Mouse (Mus musculus): ENCODE results near the gene Chrna1. TPM values are rescaled to one million over a fixed set of nuclear protein-coding genes. Genes with fewer than 3 reads are reported as not detected.

Chrna1 gene
- not detected in 2 replicates for polyA plus RNA-seq (2012; ENCODE audit: insufficient read depth, insufficient read length, missing spikeins)

- H3K4me3 ChIP-seq (ENCODE audit: insufficient read depth, low read length), result no peak within 1 kb of the TSS
- TF ChIP-seq POLR2A (IDR thresholded peaks at IDR 0.05; ENCODE audit: borderline replicate concordance, low read depth, low read length) (no peak), CTCF (IDR thresholded peaks at IDR 0.05; ENCODE audit: low read depth, low read length) (no peak)
- no peak within 1 kb of the TSS for H3K27ac ChIP-seq (ENCODE audit: insufficient read depth, low read depth, low read length)
- no peaks in the 10 kb centered on the region; the same call in 1 of the 2 replicates for H3K4me1 ChIP-seq (ENCODE audit: control insufficient read depth, insufficient read depth, low read length)
These were observed at the start of gene Chrna1 for GRCm38 (mm10) chr2:73580166-73580565. Gene Chrna1, minus strand, starts transcription at chr2:73580338.

- no peak overlapping the region for H3K27ac ChIP-seq (ENCODE audit: insufficient read depth, low read depth, low read length)
- H3K4me3 ChIP-seq (ENCODE audit: insufficient read depth, low read length), result no peak overlapping the region
- H3K4me1 ChIP-seq (ENCODE audit: control insufficient read depth, insufficient read depth, low read length), result no peaks in the 10 kb centered on the region
- no peak for TF ChIP-seq POLR2A (IDR thresholded peaks at IDR 0.05; ENCODE audit: borderline replicate concordance, low read depth, low read length)
- TF ChIP-seq CTCF (IDR thresholded peaks at IDR 0.05; ENCODE audit: low read depth, low read length), result no peak
These were observed 38.4 kb upstream of the Chrna1 start for GRCm38 (mm10) chr2:73618486-73619052.

GRCm38 (mm10) chr2:73616434-73617057 lies 36.4 kb upstream of the Chrna1 start:
- no peak for TF ChIP-seq POLR2A (IDR thresholded peaks at IDR 0.05; ENCODE audit: borderline replicate concordance, low read depth, low read length)
- TF ChIP-seq CTCF (IDR thresholded peaks at IDR 0.05; ENCODE audit: low read depth, low read length), result no peak
- no peak overlapping the region for H3K27ac ChIP-seq (ENCODE audit: insufficient read depth, low read depth, low read length)

GRCm38 (mm10) chr2:73615456-73615855 lies 35.3 kb upstream of the Chrna1 start:
- H3K4me3 ChIP-seq (ENCODE audit: insufficient read depth, low read length), result no peak overlapping the region
- no peak for TF ChIP-seq CTCF (IDR thresholded peaks at IDR 0.05; ENCODE audit: low read depth, low read length)
- TF ChIP-seq POLR2A (IDR thresholded peaks at IDR 0.05; ENCODE audit: borderline replicate concordance, low read depth, low read length), result no peak
- no peaks in the 10 kb centered on the region for H3K4me1 ChIP-seq (ENCODE audit: control insufficient read depth, insufficient read depth, low read length)
- no peak overlapping the region for H3K27ac ChIP-seq (ENCODE audit: insufficient read depth, low read depth, low read length)

More at GRCm38 (mm10) chr2:73616434-73617057, 36.4 kb upstream of the Chrna1 start:
- Histone ChIP-seq H3K4me1 (ENCODE audit: control insufficient read depth, insufficient read depth, low read length) (no peaks in the 10 kb centered on the region), H3K4me3 (ENCODE audit: insufficient read depth, low read length) (no peak overlapping the region)

- no peak for TF ChIP-seq CTCF (IDR thresholded peaks at IDR 0.05; ENCODE audit: low read depth, low read length)
- TF ChIP-seq POLR2A (IDR thresholded peaks at IDR 0.05; ENCODE audit: borderline replicate concordance, low read depth, low read length), result no peak
- no peaks in the 10 kb centered on the region for H3K4me1 ChIP-seq (ENCODE audit: control insufficient read depth, insufficient read depth, low read length)
- H3K4me3 ChIP-seq (ENCODE audit: insufficient read depth, low read length), result no peak overlapping the region
- no peak overlapping the region for H3K27ac ChIP-seq (ENCODE audit: insufficient read depth, low read depth, low read length)
These were observed 34.2 kb upstream of the Chrna1 start for GRCm38 (mm10) chr2:73614303-73614702.

GRCm38 (mm10) chr2:73612941-73613340 lies 32.8 kb upstream of the Chrna1 start:
- TF ChIP-seq CTCF (IDR thresholded peaks at IDR 0.05; ENCODE audit: low read depth, low read length) (no peak), POLR2A (IDR thresholded peaks at IDR 0.05; ENCODE audit: borderline replicate concordance, low read depth, low read length) (no peak)
- Histone ChIP-seq H3K4me3 (ENCODE audit: insufficient read depth, low read length) (no peak overlapping the region), H3K27ac (ENCODE audit: insufficient read depth, low read depth, low read length) (no peak overlapping the region), H3K4me1 (ENCODE audit: control insufficient read depth, insufficient read depth, low read length) (no peaks in the 10 kb centered on the region)

- no peak overlapping the region for H3K4me3 ChIP-seq (ENCODE audit: insufficient read depth, low read length)
- TF ChIP-seq CTCF (IDR thresholded peaks at IDR 0.05; ENCODE audit: low read depth, low read length) (no peak), POLR2A (IDR thresholded peaks at IDR 0.05; ENCODE audit: borderline replicate concordance, low read depth, low read length) (no peak)
- H3K4me1 ChIP-seq (ENCODE audit: control insufficient read depth, insufficient read depth, low read length), result no peaks in the 10 kb centered on the region
- H3K27ac ChIP-seq (ENCODE audit: insufficient read depth, low read depth, low read length), result no peak overlapping the region
These were observed 32.3 kb upstream of the Chrna1 start for GRCm38 (mm10) chr2:73612367-73612914.

GRCm38 (mm10) chr2:73611798-73612197 lies 31.7 kb upstream of the Chrna1 start:
- H3K4me3 ChIP-seq (ENCODE audit: insufficient read depth, low read length), result no peak overlapping the region
- no peak overlapping the region for H3K27ac ChIP-seq (ENCODE audit: insufficient read depth, low read depth, low read length)
- H3K4me1 ChIP-seq (ENCODE audit: control insufficient read depth, insufficient read depth, low read length), result no peaks in the 10 kb centered on the region
- TF ChIP-seq POLR2A (IDR thresholded peaks at IDR 0.05; ENCODE audit: borderline replicate concordance, low read depth, low read length) (no peak), CTCF (IDR thresholded peaks at IDR 0.05; ENCODE audit: low read depth, low read length) (no peak)

- no peak overlapping the region for H3K4me3 ChIP-seq (ENCODE audit: insufficient read depth, low read length)
- no peaks in the 10 kb centered on the region for H3K4me1 ChIP-seq (ENCODE audit: control insufficient read depth, insufficient read depth, low read length)
- TF ChIP-seq POLR2A (IDR thresholded peaks at IDR 0.05; ENCODE audit: borderline replicate concordance, low read depth, low read length) (no peak), CTCF (IDR thresholded peaks at IDR 0.05; ENCODE audit: low read depth, low read length) (no peak)
- no peak overlapping the region for H3K27ac ChIP-seq (ENCODE audit: insufficient read depth, low read depth, low read length)
These were observed 29.6 kb upstream of the Chrna1 start for GRCm38 (mm10) chr2:73609724-73610210.
